Mouse (Mus musculus): Measurements from ENCODE around the gene Cdh10.

GRCm38 (mm10) chr15:18910612-18911011 is 91.9 kb downstream of the Cdh10 start:
- TF ChIP-seq EP300 (IDR thresholded peaks at IDR 0.05; ENCODE audit: low read depth) (no peak), CTCF (IDR thresholded peaks at IDR 0.05; ENCODE audit: low read depth) (no peak)
